Mouse (Mus musculus): ENCODE data around the gene Fign. TPM values are rescaled to one million over a fixed set of nuclear protein-coding genes. Genes with fewer than 3 reads are reported as not detected.

The Fign gene
- total and polyA plus RNA-seq, 3 experiments: 5.0 to 17.5 (median 8.3) TPM

- Histone ChIP-seq H3K36me3 (ENCODE audit: control insufficient read depth, insufficient read depth, low read length) (peaks cover 2% of the 10 kb centered on the region), H3K9ac (ENCODE audit: low read depth, low read length) (peak overlapping the region; percentile 34; the same call in 1 of the 2 replicates), H3K27me3 (ENCODE audit: control insufficient read depth, insufficient read depth, low read length) (no peaks in the 10 kb centered on the region), H3K4me1 (ENCODE audit: control insufficient read depth, insufficient read depth, low read length) (no peaks in the 10 kb centered on the region), H3K27ac (no peak overlapping the region; the same call in 1 of the 2 replicates), H3K4me3 (no peak overlapping the region), H3K79me2 (replicated peaks; ENCODE audit: control insufficient read depth, insufficient read depth, low read length) (no peaks in the 10 kb centered on the region)
- intact Hi-C loops (cut with DNase I): loop anchor here (10.0 kb wide), 1 partner anchor 168 kb away; no protein-coding TSS in a partner anchor
- TF ChIP-seq EP300 (IDR thresholded peaks at IDR 0.05; ENCODE audit: insufficient read depth, low read depth, low read length) (no peak), POLR2A (IDR thresholded peaks at IDR 0.05; ENCODE audit: insufficient read depth, low read depth, low read length) (no peak), CTCF (IDR thresholded peaks at IDR 0.05) (no peak)
- WGBS: 65% methylated on average over 6 of the region's 6 CpGs
- DNase-seq: no peak
Measured at GRCm38 (mm10) chr2:64093087-64093486, 4.8 kb downstream of the Fign start.

GRCm38 (mm10) chr2:64083853-64084427 lies 13.9 kb downstream of the Fign start:
- 65% methylated on average over 5 of the region's 5 CpGs for WGBS
- Histone ChIP-seq H3K27ac (no peak overlapping the region), H3K79me2 (replicated peaks; ENCODE audit: control insufficient read depth, insufficient read depth, low read length) (no peaks in the 10 kb centered on the region), H3K9ac (ENCODE audit: low read depth, low read length) (no peak overlapping the region), H3K4me1 (ENCODE audit: control insufficient read depth, insufficient read depth, low read length) (no peaks in the 10 kb centered on the region; the same call in 1 of the 2 replicates), H3K36me3 (ENCODE audit: control insufficient read depth, insufficient read depth, low read length) (peaks cover 10% of the 10 kb centered on the region), H3K4me3 (no peak overlapping the region), H3K27me3 (ENCODE audit: control insufficient read depth, insufficient read depth, low read length) (no peaks in the 10 kb centered on the region)
- intact Hi-C loops (cut with DNase I): loop anchor here (2.0 kb wide), 1 partner anchor 13 kb away; no protein-coding TSS in a partner anchor
- TF ChIP-seq CTCF (IDR thresholded peaks at IDR 0.05) (no peak), POLR2A (IDR thresholded peaks at IDR 0.05; ENCODE audit: insufficient read depth, low read depth, low read length) (no peak), EP300 (IDR thresholded peaks at IDR 0.05; ENCODE audit: insufficient read depth, low read depth, low read length) (no peak)
- no peak for DNase-seq

GRCm38 (mm10) chr2:64079765-64080164 lies 18.1 kb downstream of the Fign start:
- Histone ChIP-seq H3K4me1 (ENCODE audit: control insufficient read depth, insufficient read depth, low read length) (peaks cover 2% of the 10 kb centered on the region; the same call in 1 of the 2 replicates), H3K79me2 (replicated peaks; ENCODE audit: control insufficient read depth, insufficient read depth, low read length) (no peaks in the 10 kb centered on the region; the same call in none of the 2 replicates), H3K36me3 (ENCODE audit: control insufficient read depth, insufficient read depth, low read length) (peaks cover 13% of the 10 kb centered on the region), H3K9ac (ENCODE audit: low read depth, low read length) (no peak overlapping the region), H3K27me3 (ENCODE audit: control insufficient read depth, insufficient read depth, low read length) (no peaks in the 10 kb centered on the region), H3K4me3 (no peak overlapping the region), H3K27ac (no peak overlapping the region)
- DNase-seq: no peak
- intact Hi-C loops (cut with DNase I): loop anchor here (10.0 kb wide), 1 partner anchor 95 kb away; no protein-coding TSS in a partner anchor
- WGBS: 21% methylated on average over 4 of the region's 4 CpGs
- no peak for TF ChIP-seq EP300 (IDR thresholded peaks at IDR 0.05; ENCODE audit: insufficient read depth, low read depth, low read length)

- DNase-seq: no peak
- intact Hi-C loops (cut with DNase I): loop anchor here (10.0 kb wide), 1 partner anchor 94 kb away; no protein-coding TSS in a partner anchor
- H3K36me3 ChIP-seq (ENCODE audit: control insufficient read depth, insufficient read depth, low read length): peaks cover 13% of the 10 kb centered on the region
- no peaks in the 10 kb centered on the region for H3K27me3 ChIP-seq (ENCODE audit: control insufficient read depth, insufficient read depth, low read length)
- no peak overlapping the region for H3K27ac ChIP-seq
- 59% methylated on average over 3 of the region's 3 CpGs for WGBS
- no peak for TF ChIP-seq POLR2A (IDR thresholded peaks at IDR 0.05; ENCODE audit: insufficient read depth, low read depth, low read length)
- TF ChIP-seq CTCF (IDR thresholded peaks at IDR 0.05): no peak
- no peak overlapping the region for H3K4me3 ChIP-seq
- H3K79me2 ChIP-seq (replicated peaks; ENCODE audit: control insufficient read depth, insufficient read depth, low read length): no peaks in the 10 kb centered on the region; the same call in none of the 2 replicates
- H3K4me1 ChIP-seq (ENCODE audit: control insufficient read depth, insufficient read depth, low read length): peaks cover 2% of the 10 kb centered on the region; the same call in 1 of the 2 replicates
- no peak overlapping the region for H3K9ac ChIP-seq (ENCODE audit: low read depth, low read length)
Measured at GRCm38 (mm10) chr2:64078551-64078950, 19.3 kb downstream of the Fign start.

- intact Hi-C loops (cut with DNase I): loop anchor here (10.0 kb wide), 1 partner anchor 93 kb away; no protein-coding TSS in a partner anchor
- Histone ChIP-seq H3K4me3 (no peak overlapping the region), H3K27ac (no peak overlapping the region), H3K9ac (ENCODE audit: low read depth, low read length) (no peak overlapping the region), H3K79me2 (replicated peaks; ENCODE audit: control insufficient read depth, insufficient read depth, low read length) (no peaks in the 10 kb centered on the region; the same call in none of the 2 replicates), H3K36me3 (ENCODE audit: control insufficient read depth, insufficient read depth, low read length) (peaks cover 10% of the 10 kb centered on the region; the same call in 1 of the 2 replicates), H3K27me3 (ENCODE audit: control insufficient read depth, insufficient read depth, low read length) (no peaks in the 10 kb centered on the region), H3K4me1 (ENCODE audit: control insufficient read depth, insufficient read depth, low read length) (peaks cover 2% of the 10 kb centered on the region; the same call in 1 of the 2 replicates)
- no peak for TF ChIP-seq EP300 (IDR thresholded peaks at IDR 0.05; ENCODE audit: insufficient read depth, low read depth, low read length)
- no peak for TF ChIP-seq CTCF (IDR thresholded peaks at IDR 0.05)
- TF ChIP-seq POLR2A (IDR thresholded peaks at IDR 0.05; ENCODE audit: insufficient read depth, low read depth, low read length): no peak
- no peak for DNase-seq
- WGBS: 76% methylated on average over 2 of the region's 2 CpGs
Measured at GRCm38 (mm10) chr2:64077846-64078245, 20.0 kb downstream of the Fign start.

GRCm38 (mm10) chr2:64075873-64076272 lies 22.0 kb downstream of the Fign start:
- H3K4me3 ChIP-seq: no peak overlapping the region
- 38% methylated on average over 6 of the region's 6 CpGs for WGBS
- no peak overlapping the region; the same call in 1 of the 2 replicates for H3K27ac ChIP-seq
- peaks cover 2% of the 10 kb centered on the region; the same call in 1 of the 2 replicates for H3K4me1 ChIP-seq (ENCODE audit: control insufficient read depth, insufficient read depth, low read length)
- no peaks in the 10 kb centered on the region for H3K27me3 ChIP-seq (ENCODE audit: control insufficient read depth, insufficient read depth, low read length)
- peaks cover 3% of the 10 kb centered on the region; the same call in 1 of the 2 replicates for H3K36me3 ChIP-seq (ENCODE audit: control insufficient read depth, insufficient read depth, low read length)
- H3K9ac ChIP-seq (ENCODE audit: low read depth, low read length): peak overlapping the region; percentile 16; the same call in 1 of the 2 replicates
- no peak for DNase-seq
- intact Hi-C loops (cut with DNase I): loop anchor here (2.0 to 10.0 kb wide), 2 partner anchors 19 to 91 kb away; no protein-coding TSS in a partner anchor
- no peaks in the 10 kb centered on the region; the same call in none of the 2 replicates for H3K79me2 ChIP-seq (replicated peaks; ENCODE audit: control insufficient read depth, insufficient read depth, low read length)
- TF ChIP-seq EP300 (IDR thresholded peaks at IDR 0.05; ENCODE audit: insufficient read depth, low read depth, low read length) (no peak), POLR2A (IDR thresholded peaks at IDR 0.05; ENCODE audit: insufficient read depth, low read depth, low read length) (no peak), CTCF (IDR thresholded peaks at IDR 0.05) (no peak)

Measured in heart, adult 2 months (tissue).